Mouse (Mus musculus): ENCODE results near the gene Med12l.

DNA sequence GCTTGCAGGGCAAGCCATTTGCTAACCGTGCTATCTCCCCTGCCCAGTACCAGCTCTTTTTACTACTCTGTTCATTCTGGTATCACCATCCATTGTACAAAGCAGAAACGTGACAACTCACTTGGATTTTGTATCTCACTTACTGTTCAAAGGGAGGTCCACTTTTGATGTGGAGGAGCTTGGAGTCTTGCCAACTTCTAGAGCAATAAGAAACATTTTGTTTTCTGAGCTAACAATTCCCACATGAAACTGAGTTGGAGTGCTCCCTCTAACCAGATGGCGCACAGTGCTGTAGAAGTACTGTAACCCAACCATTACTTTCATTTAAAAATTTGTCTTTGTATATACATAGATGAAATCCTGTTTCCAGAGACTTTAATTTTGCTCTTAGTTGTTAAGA lies 225.3 kb downstream of the Med12l start:
- TF ChIP-seq CTCF (IDR thresholded peaks at IDR 0.05; ENCODE audit: low read depth, low read length) (no peak), GATA1 (IDR thresholded peaks at IDR 0.05; ENCODE audit: borderline replicate concordance, low read length) (no peak), TAL1 (conservative IDR thresholded peaks at IDR 0.05; ENCODE audit: low read depth, low read length) (no peak)
